Mouse (Mus musculus): ENCODE data around the gene Rab3il1.

DNA sequence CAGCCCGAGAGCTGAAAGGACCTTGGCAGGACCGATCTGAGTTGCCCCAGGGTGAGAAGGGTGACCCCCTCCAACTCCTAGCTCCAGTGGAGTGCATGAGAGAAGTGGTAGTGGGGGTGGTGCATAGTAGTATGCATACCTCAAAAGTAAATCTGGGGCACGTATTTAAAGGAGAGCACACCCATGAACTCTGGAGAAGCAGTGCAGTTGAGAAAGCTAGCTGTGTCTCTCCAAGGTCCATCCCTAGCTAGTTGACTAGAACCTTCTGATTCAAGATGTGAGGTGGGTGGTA is 17.0 kb downstream of the Rab3il1 start:
- no peak for TF ChIP-seq CTCF (conservative IDR thresholded peaks at IDR 0.05; ENCODE audit: low read length)
- TF ChIP-seq POU5F1 (IDR thresholded peaks at IDR 0.05; ENCODE audit: borderline replicate concordance, low read length): no peak

Measured in E14TG2a.4 (cell line).